Mouse (Mus musculus): ENCODE results near the gene Spata4. TPM values are rescaled to one million over a fixed set of nuclear protein-coding genes. Genes with fewer than 3 reads are reported as not detected.

Spata4 gene
- total RNA-seq, 4 experiments from 2014 or later = not detected

Other genes with a start within 250 kb of the Spata4 start
- gene Asb5, start 71.2 kb upstream of the Spata4 start, total RNA-seq (2022) = 1 to 10 TPM in 3 of 4 experiments, under 1 TPM in 1; 0.39 to 2.1 (median 1.7) TPM
- gene Spcs3, start 70.8 kb upstream of the Spata4 start, total RNA-seq (2022) = 10 to 100 TPM; 57.0 to 67.0 (median 61.7) TPM

All from left cerebral cortex, adult 8-10 months (tissue).